Mouse (Mus musculus) kidney, adult 2 months (tissue): ENCODE data around the gene Hap1.

Experiments used
- CTCF ChIP-seq: fragments of 200-500 bp; conservative IDR thresholded peaks from 2 replicates; pipeline ENCODE4 v1.5.1; 2011; ENCODE audit warnings: low read depth, mild to moderate bottlenecking, control low read depth, low read length, moderate library complexity, mixed read lengths; ENCODE audit not compliant: insufficient read depth, insufficient read length
- POLR2A ChIP-seq: fragments of 200-500 bp; IDR thresholded peaks from one replicate; pipeline ENCODE4 v1.6.1; 2011; ENCODE audit warnings: low read depth, low read length, control low read depth

- TF ChIP-seq POLR2A (no peak), CTCF (no peak)
Measured at GRCm38 (mm10) chr11:100387589-100388375, 31.9 kb upstream of the Hap1 start.
